Mouse (Mus musculus) monocyte, adult 5-6 weeks (primary cell): Measurements from ENCODE around the gene H2-Q1. TPM values are rescaled to one million over a fixed set of nuclear protein-coding genes. Genes with fewer than 3 reads are reported as not detected.
A peak's percentile ranks its signal among the peaks of the same experiment; 100 is the strongest.
"Not testable (repeated sequence)": the region's sequence is repeated elsewhere in the genome, so short reads cannot be mapped to it uniquely, and the experiment has no call there.

ENCODE experiments used
- ATAC-seq: fragments of 153-309, 156-312 bp; replicated peaks from 2 replicates; pipeline ENCODE4 v1.8.0; 2017; ENCODE audit warnings: mild to moderate bottlenecking; ENCODE audit not compliant: low TSS enrichment, insufficient number of reproducible peaks, severe bottlenecking, poor library complexity, low FRiP score
- total RNA-seq: library from RNA; stranded (forward); fragments of 200-1000, 200-491, 200-594 nt; gene quantifications from 3 replicates; pipeline ENCODE4 v1.2.3, GENCODE M21; 2017

H2-Q1 gene
- total RNA-seq, 1 experiment from 2014 or later: 0.38 TPM

DNA sequence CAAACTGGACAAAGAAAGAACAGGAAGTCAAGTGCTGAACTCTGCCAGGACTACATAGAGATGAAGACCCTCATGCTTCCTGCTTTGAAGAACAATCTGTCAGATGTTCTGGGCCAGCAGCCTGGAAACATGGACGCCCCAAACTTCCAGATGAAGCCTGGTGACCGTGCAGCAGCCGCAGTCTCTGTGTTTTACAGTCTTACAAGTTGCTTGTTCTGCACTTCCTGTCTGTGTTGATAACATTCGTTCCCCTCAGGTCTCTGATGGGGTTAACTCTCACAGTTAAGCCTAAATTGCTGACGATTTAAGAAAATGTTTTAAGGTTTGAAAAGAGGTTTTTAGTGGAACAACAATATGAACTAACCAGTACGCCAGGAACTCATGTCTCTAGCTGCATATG is 11.3 kb downstream of the H2-Q1 start:
- ATAC-seq: not testable (repeated sequence)

DNA sequence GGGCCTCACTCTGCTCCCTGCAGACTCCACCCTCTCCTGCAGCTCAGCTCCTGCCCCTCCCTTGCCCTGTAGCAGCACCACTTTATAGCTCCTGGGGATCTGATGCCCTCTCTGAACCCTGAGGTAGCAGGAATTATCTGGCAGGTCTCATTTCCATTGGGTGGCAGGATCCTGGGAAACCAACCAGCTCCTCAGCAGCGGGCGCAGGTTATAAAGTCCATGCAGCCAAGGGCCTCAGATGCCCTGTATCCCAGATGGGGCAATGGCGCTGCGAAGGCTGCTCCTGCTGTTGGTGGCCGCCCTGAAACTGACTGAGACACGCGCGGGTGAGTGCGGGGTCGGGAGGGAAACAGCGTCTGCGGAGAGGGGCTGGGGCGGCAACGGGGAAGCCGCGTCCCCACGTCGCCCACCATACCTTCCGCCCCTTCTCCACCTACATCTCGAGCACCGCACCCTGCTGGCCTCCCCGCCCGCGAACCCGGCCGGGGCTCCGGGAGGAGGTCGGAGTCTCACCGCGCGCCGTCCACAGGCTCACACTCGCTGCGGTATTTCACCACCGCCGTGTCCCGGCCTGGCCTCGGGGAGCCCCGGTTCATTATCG is 22.0 kb downstream of the H2-Q1 start, which contains the start of gene H2-Q2:
H2-Q2 (plus strand) TSS at position 172 of the 601 bp plus-strand sequence.
- ATAC-seq: no peak

DNA sequence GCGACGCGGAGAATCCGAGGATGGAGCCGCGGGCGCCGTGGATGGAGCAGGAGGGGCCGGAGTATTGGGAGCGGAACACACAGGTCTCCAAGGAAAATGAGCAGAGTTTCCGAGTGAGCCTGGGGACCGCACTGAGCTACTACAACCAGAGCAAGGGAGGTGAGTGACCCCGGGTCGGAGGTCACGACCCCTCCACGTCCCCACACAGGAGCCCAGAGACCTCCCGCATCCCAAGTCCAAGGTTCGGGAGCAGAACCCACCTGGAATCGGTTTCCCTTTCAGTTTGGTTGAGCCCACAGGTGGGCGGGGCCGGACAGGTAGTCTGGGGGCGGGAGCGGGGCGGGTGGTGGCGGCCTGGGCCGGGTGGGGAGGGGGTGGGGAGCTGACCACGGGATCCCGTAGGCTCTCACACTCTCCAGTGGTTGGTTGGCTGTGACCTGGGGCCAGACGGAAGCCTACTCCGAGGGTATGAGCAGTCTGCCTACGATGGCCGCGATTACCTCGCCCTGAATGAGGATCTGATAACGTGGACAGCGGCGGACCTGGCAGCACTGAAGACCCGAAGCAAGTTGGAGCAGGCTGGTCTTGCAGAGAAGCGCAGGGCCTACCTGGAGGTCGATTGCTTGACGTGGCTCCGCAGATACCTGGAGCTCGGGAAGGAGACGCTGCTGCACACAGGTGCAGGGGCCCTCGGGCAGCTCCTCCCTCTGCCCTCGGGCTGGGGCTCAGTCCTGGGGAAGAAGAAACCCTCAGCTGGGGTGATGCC is 22.7 kb downstream of the H2-Q1 start:
- ATAC-seq: 0 out of 2 replicates have a peak, but pooled peaks have one; percentile 43

DNA sequence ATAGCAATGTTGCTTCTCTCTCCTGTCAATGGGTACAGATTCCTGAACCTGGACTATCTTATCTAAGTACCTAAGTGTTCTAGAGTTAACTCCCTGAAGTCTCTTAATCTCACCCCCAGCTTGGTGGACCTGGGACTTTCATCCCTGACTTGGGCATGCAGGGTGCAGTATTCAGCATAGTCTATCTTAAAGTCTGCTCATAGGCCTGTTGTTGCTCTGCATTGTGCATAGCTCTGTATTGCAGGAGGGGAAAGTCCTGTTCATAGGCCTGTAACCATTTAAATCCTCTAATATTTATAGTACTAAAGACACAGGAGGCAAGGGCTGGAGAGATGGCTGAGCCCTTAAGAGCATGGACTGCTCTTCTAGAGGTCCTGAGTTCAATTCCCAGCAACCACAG is 27.5 kb downstream of the H2-Q1 start:
- ATAC-seq: not testable (repeated sequence)

DNA sequence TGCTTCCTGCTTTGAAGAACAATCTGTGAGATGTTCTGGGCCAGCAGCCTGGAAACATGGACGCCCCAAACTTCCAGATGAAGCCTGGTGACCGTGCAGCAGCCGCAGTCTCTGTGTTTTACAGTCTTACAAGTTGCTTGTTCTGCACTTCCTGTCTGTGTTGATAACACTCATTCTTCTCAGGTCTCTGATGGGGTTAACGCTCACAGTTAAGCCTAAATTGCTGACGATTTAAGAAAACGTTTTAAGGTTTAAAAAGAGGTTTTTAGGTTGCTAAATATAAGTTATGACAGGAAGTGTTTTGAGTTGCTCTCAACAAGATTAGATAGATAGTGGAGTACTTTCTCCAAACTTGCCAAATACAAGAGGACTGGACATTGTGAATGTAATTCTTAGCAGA is 33.1 kb downstream of the H2-Q1 start:
- ATAC-seq: not testable (repeated sequence)

DNA sequence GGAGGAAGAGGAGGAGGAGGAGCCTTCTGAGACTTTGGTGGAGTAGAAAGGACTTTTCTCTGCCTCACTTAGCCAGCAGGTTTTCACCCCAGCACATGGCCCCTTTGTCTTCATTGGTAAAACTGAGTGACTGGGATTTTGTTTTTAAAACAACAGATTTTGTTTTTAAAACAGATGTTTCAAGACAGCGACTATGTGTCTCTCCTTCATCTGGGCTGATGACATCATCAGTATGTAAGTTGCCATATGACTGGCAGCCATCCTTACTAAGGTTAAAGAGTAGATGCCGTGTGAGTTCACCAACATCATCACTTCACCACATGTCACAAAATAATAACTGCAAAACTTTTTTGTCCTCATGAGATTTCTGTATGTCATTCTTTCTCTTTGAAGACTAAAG is 33.9 kb downstream of the H2-Q1 start:
- no peak for ATAC-seq

DNA sequence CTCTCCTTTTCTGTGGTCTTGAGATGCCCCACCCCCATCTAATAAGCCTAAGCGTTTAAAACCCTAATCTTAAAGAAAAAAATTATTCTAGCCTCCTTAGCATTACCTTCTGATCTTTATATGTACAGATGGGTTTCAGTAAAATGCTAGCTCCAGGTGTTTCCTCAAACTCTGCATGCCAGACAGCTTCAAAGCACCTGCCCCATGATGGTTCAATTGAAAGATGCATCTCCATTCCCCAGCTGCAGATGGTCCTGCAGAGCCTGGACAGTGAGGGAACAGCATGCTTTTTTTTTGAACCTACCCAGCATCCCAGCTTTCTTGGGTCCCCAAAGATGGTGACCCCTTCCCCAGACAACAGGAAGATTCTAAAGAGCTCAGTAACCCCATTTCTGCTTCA is 36.9 kb downstream of the H2-Q1 start:
- ATAC-seq: no peak

DNA sequence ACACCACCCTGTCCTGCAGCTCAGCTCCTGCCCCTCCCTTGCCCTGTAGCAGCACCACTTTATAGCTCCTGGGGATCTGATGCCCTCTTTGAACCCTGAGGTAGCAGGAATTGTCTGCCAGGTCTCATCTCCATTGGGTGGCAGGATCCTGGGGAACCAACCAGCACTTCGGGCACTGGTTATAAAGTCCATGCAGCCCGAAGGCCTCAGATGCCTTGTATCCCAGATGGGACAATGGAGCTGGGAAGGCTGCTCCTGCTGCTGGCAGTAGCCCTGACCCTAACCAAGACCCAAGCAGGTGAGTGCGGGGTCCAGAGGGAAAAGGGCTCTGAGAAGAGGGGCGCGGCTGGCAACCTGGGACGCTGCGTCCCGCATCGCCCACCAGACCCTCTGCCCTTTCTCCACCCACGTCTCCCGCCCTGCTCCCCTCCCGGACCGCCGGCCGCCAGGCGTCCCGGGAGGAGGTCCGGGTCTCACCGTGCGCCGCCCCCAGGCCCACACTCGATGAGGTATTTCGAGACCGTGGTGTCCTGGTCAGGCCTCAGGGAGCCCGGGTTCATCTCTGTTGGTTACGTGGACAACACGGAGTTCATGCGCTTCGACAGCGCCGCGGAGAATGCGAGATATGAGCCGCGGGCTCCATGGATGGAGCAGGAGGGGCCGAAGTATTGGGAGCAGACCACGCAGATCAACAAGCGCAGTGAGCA is 38.7 kb downstream of the H2-Q1 start:
- no peak for ATAC-seq

DNA sequence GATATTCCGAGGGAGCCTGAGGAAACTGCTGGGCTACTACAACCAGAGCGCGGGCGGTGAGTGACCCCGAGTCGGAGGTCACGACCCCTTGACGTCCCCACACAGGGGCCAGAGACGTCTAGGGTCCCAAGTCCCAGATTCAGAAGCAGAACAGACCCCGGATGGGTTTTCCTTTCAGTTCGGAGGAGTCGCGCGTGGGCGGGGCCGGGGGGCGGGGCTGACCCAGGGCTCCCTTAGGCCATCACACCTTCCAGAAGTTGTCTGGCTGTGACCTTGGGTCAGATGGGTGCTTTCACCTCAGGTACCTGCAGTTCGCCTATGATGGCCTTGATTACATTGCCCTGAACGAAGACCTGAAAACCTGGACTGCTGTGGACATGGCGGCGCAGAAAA is 39.3 kb downstream of the H2-Q1 start:
- no peak for ATAC-seq

Other genes starting within 250 kb of the H2-Q1 start
- gene Ly6g6e, start 243.5 kb upstream of the H2-Q1 start, total RNA-seq: not detected in 3 replicates
- gene Ly6g6d, start 242.3 kb upstream of the H2-Q1 start, total RNA-seq: 2.3 TPM in 1 of 3 replicates, not detected in the others
- gene Ly6g6f, start 234.8 kb upstream of the H2-Q1 start, total RNA-seq: 0.39 TPM in 1 of 3 replicates, not detected in the others
- 24.3 to 47.0 TPM (median 28.3 TPM) in 3 replicates for gene Abhd16a, start 231.1 kb upstream of the H2-Q1 start, total RNA-seq
- gene Ly6g5c, start 212.1 kb upstream of the H2-Q1 start, total RNA-seq: not detected in 3 replicates
- gene Ly6g5b, start 205.0 kb upstream of the H2-Q1 start, total RNA-seq: not detected in 3 replicates
- gene Gpank1, start 198.9 kb upstream of the H2-Q1 start, total RNA-seq: 62.4 to 126 TPM (median 65.8 TPM) in 3 replicates
- gene Csnk2b, start 198.4 kb upstream of the H2-Q1 start, total RNA-seq: 188 to 293 TPM (median 226 TPM) in 3 replicates
- gene D17H6S53E, start 194.0 kb upstream of the H2-Q1 start, total RNA-seq: 33.5 to 43.7 TPM (median 42.6 TPM) in 3 replicates
- 1.4 TPM in 1 of 3 replicates, not detected in the others for gene Apom, start 188.4 kb upstream of the H2-Q1 start, total RNA-seq
- gene Bag6, start 185.2 kb upstream of the H2-Q1 start, total RNA-seq: 72.4 to 192 TPM (median 104 TPM) in 3 replicates
- gene Prrc2a, start 155.5 kb upstream of the H2-Q1 start, total RNA-seq: 21.3 to 57.6 TPM (median 32.1 TPM) in 3 replicates
- 20.7 to 64.8 TPM (median 31.9 TPM) in 3 replicates for gene Aif1, start 144.3 kb upstream of the H2-Q1 start, total RNA-seq
- gene Lst1, start 132.0 kb upstream of the H2-Q1 start, total RNA-seq: 763 to 1,006 TPM (median 964 TPM) in 3 replicates
- gene Ltb, start 126.0 kb upstream of the H2-Q1 start, total RNA-seq: 38.1 to 48.1 TPM (median 38.4 TPM) in 3 replicates
- gene Tnf, start 118.4 kb upstream of the H2-Q1 start, total RNA-seq: 37.0 to 62.7 TPM (median 38.1 TPM) in 3 replicates
- gene Lta, start 115.1 kb upstream of the H2-Q1 start, total RNA-seq: 1.7 TPM in 1 of 3 replicates, not detected in the others
- 0.64 to 2.9 TPM (median 2.7 TPM) in 3 replicates for gene Gm16181, start 99.6 kb upstream of the H2-Q1 start, total RNA-seq
- 1.4 to 6.5 TPM (median 2.6 TPM) in 3 replicates for gene Atp6v1g2, start 86.7 kb upstream of the H2-Q1 start, total RNA-seq
- 3.6 to 10.9 TPM (median 5.1 TPM) in 3 replicates for gene Nfkbil1, start 84.6 kb upstream of the H2-Q1 start, total RNA-seq
- 98.8 to 141 TPM (median 101 TPM) in 3 replicates for gene Ddx39b, start 78.7 kb upstream of the H2-Q1 start, total RNA-seq
- gene H2-D1, start 57.7 kb upstream of the H2-Q1 start, total RNA-seq: 2,987 to 4,272 TPM (median 3,836 TPM) in 3 replicates
- gene H2-Q2, start 21.8 kb downstream of the H2-Q1 start, total RNA-seq: not detected in 3 replicates
- 159 to 219 TPM (median 177 TPM) in 3 replicates for gene H2-Q4, start 59.2 kb downstream of the H2-Q1 start, total RNA-seq
- gene H2-Q6, start 104.4 kb downstream of the H2-Q1 start, total RNA-seq: 235 to 503 TPM (median 268 TPM) in 3 replicates
- 209 to 404 TPM (median 224 TPM) in 3 replicates for gene H2-Q7, start 118.8 kb downstream of the H2-Q1 start, total RNA-seq
- gene H2-Q10, start 149.7 kb downstream of the H2-Q1 start, total RNA-seq: 5.5 to 7.7 TPM (median 7.6 TPM) in 3 replicates
- gene Pou5f1, start 185.6 kb downstream of the H2-Q1 start, total RNA-seq: 0.58 TPM in 1 of 3 replicates, not detected in the others
- 0.29 to 3.3 TPM (median 2.4 TPM) in 3 replicates for gene Tcf19, start 196.4 kb downstream of the H2-Q1 start, total RNA-seq
- 1.7 to 6.7 TPM (median 2.5 TPM) in 3 replicates for gene Cchcr1, start 196.7 kb downstream of the H2-Q1 start, total RNA-seq
- not detected in 3 replicates for gene Psors1c2, start 212.8 kb downstream of the H2-Q1 start, total RNA-seq
- gene Cdsn, start 231.7 kb downstream of the H2-Q1 start, total RNA-seq: not detected in 3 replicates
- gene 2300002M23Rik, start 247.0 kb downstream of the H2-Q1 start, total RNA-seq: not detected in 3 replicates